Mouse (Mus musculus): ENCODE data around the gene Ift81.

Ift81 gene

GRCm38 (mm10) chr5:122547810-122548209, 66.5 kb downstream of the Ift81 start:
- no peak for DNase-seq (ENCODE audit: low read depth)

GRCm38 (mm10) chr5:122547251-122547714, 67.0 kb downstream of the Ift81 start:
- peak; percentile 92 for DNase-seq (ENCODE audit: low read depth)

GRCm38 (mm10) chr5:122543392-122543791, 70.9 kb downstream of the Ift81 start:
- no peak for DNase-seq (ENCODE audit: low read depth)

GRCm38 (mm10) chr5:122541871-122542270, 72.4 kb downstream of the Ift81 start:
- DNase-seq (ENCODE audit: low read depth) = no peak

GRCm38 (mm10) chr5:122538077-122538476, 76.2 kb downstream of the Ift81 start:
- DNase-seq (ENCODE audit: low read depth) = no peak

GRCm38 (mm10) chr5:122537654-122538053, 76.7 kb downstream of the Ift81 start:
- no peak for DNase-seq (ENCODE audit: low read depth)

GRCm38 (mm10) chr5:122533884-122534283, 80.4 kb downstream of the Ift81 start:
- DNase-seq (ENCODE audit: low read depth) = no peak

GRCm38 (mm10) chr5:122529913-122530604, 84.3 kb downstream of the Ift81 start:
- DNase-seq (ENCODE audit: low read depth) = no peak

- DNase-seq (ENCODE audit: low read depth) = peak; percentile 81
These were observed 85.0 kb downstream of the Ift81 start for GRCm38 (mm10) chr5:122529316-122529715.

- no peak for DNase-seq (ENCODE audit: low read depth)
These were observed 85.7 kb downstream of the Ift81 start for GRCm38 (mm10) chr5:122528591-122528990.

GRCm38 (mm10) chr5:122527761-122528160, 86.6 kb downstream of the Ift81 start:
- peak; percentile 72 for DNase-seq (ENCODE audit: low read depth)

GRCm38 (mm10) chr5:122526878-122527730, 87.2 kb downstream of the Ift81 start:
- DNase-seq (ENCODE audit: low read depth) = no peak

- no peak for DNase-seq (ENCODE audit: low read depth)
These were observed 87.9 kb downstream of the Ift81 start for GRCm38 (mm10) chr5:122526405-122526804.

GRCm38 (mm10) chr5:122525238-122525931, 88.9 kb downstream of the Ift81 start:
- DNase-seq (ENCODE audit: low read depth) = no peak

- no peak for DNase-seq (ENCODE audit: low read depth)
These were observed 89.5 kb downstream of the Ift81 start for GRCm38 (mm10) chr5:122524854-122525237.

- DNase-seq (ENCODE audit: low read depth) = no peak
These were observed 90.1 kb downstream of the Ift81 start for GRCm38 (mm10) chr5:122524244-122524643.

- DNase-seq (ENCODE audit: low read depth) = no peak
These were observed 93.2 kb downstream of the Ift81 start for GRCm38 (mm10) chr5:122521130-122521473.

- DNase-seq (ENCODE audit: low read depth) = no peak
These were observed 93.8 kb downstream of the Ift81 start for GRCm38 (mm10) chr5:122520254-122521129.

- DNase-seq (ENCODE audit: low read depth) = peak; percentile 42
These were observed 95.2 kb downstream of the Ift81 start for GRCm38 (mm10) chr5:122519043-122519660.

- no peak for DNase-seq (ENCODE audit: low read depth)
These were observed 96.1 kb downstream of the Ift81 start for GRCm38 (mm10) chr5:122518247-122518646.

GRCm38 (mm10) chr5:122516901-122517300, 97.4 kb downstream of the Ift81 start:
- no peak for DNase-seq (ENCODE audit: low read depth)
